Mouse (Mus musculus) forebrain, embryonic 13.5 days (tissue): Measurements from ENCODE around the gene Pyy. TPM values are rescaled to one million over a fixed set of nuclear protein-coding genes. Genes with fewer than 3 reads are reported as not detected.

Experiments used
- ATAC-seq: fragments of 200-750 bp; cut with Nextera tagmentation; 2 replicates; pipeline ENCODE4 v1.8.0; 2017
- H3K27ac ChIP-seq: fragments of 300-500 bp; sonication (generic); 2 replicates; pipeline ENCODE4 v1.5.1; 2015; ENCODE audit warnings: inconsistent platforms, mild to moderate bottlenecking, moderate library complexity
- H3K27me3 ChIP-seq: fragments of 300-500 bp; sonication (generic); 2 replicates; pipeline ENCODE4 v1.6.1; 2015; ENCODE audit warnings: mild to moderate bottlenecking, inconsistent platforms
- H3K36me3 ChIP-seq: fragments of 300-500 bp; sonication (generic); 2 replicates; pipeline ENCODE4 v1.6.1; 2015; ENCODE audit warnings: mild to moderate bottlenecking, inconsistent platforms; ENCODE audit not compliant: poor library complexity, severe bottlenecking
- H3K4me1 ChIP-seq: fragments of 300-500 bp; sonication (generic); 2 replicates; pipeline ENCODE4 v1.6.1; 2015; ENCODE audit warnings: inconsistent platforms
- H3K4me2 ChIP-seq: fragments of 300-500 bp; sonication (generic); 2 replicates; pipeline ENCODE4 v1.6.1; 2015; ENCODE audit warnings: inconsistent platforms, mild to moderate bottlenecking, moderate library complexity
- H3K4me3 ChIP-seq: fragments of 300-500 bp; sonication (generic); 2 replicates; pipeline ENCODE4 v1.5.1; 2015; ENCODE audit warnings: mild to moderate bottlenecking, inconsistent platforms
- H3K9ac ChIP-seq: fragments of 300-500 bp; sonication (generic); 2 replicates; pipeline ENCODE4 v1.6.1; 2015; ENCODE audit warnings: mild to moderate bottlenecking, inconsistent platforms
- H3K9me3 ChIP-seq: fragments of 300-500 bp; sonication (generic); replicated peaks from 2 replicates; pipeline ENCODE4 v1.6.1; 2016; ENCODE audit warnings: inconsistent platforms
- WGBS: fragments of 180-500 bp; shearing (Covaris S2); methylation state at CpG from one replicate; pipeline ENCODE4 v1.1.7; 2015; 5-methylcytosine and 5-hydroxymethylcytosine counted together
- polyA plus RNA-seq: library from polyadenylated mRNA; unstranded; fragments of >200 nt; fragmentation: Nextera tagmentation; extraction: Ambion mirVana; gene quantifications from 2 replicates; pipeline ENCODE4 v1.2.1, GENCODE M21; 2015

The Pyy gene
- polyA plus RNA-seq, 1 experiment from 2014 or later: not detected

DNA sequence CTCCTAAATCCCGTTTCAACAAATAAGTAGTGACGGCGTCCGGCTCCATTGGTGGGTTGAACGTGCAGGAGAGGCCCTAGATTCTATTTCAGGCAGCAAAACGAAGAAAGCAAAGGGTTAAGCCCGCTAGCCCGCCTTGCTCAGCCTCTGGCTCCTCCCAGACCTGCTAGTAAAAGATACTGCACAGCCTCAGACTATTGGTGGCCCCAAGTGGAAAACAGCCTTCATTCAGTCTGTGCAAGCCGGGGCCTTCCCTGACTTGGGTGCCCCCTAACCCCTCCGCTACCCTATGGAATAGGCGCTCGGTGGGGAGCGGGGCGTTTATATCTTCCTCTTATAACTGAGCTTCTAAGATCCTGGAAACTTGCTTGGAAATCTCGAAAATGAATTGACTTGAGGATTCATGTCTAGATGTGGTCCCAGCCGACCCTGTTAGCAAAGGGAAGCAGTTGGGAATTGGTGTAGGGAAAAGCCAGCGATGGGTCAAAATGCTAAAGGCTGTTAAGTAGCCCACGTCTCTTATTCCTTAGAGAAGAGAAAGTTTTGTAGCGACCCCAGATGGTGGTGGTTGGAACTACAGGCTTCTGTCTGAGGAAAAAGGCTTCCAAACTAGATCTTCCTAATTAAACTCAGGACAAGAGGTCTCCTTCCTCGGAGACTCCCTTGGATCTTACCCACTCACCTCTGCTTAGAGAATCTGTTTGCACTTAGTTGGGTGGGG is 18.4 kb downstream of the Pyy start:
- peak overlapping the region; percentile 85 for H3K4me2 ChIP-seq
- under 1% methylated on average over 20 of the region's 20 CpGs for WGBS
- H3K4me1 ChIP-seq: peaks cover 38% of the 10 kb centered on the region
- H3K36me3 ChIP-seq: peaks cover 5% of the 10 kb centered on the region
- peak overlapping the region; percentile 84 for H3K9ac ChIP-seq
- peak; percentile 54 for ATAC-seq
- H3K9me3 ChIP-seq: no peaks in the 10 kb centered on the region
- H3K27ac ChIP-seq: peak overlapping the region; percentile 99
- peak overlapping the region; percentile 78 for H3K4me3 ChIP-seq
- H3K27me3 ChIP-seq: no peaks in the 10 kb centered on the region

- Histone ChIP-seq H3K4me1 (peaks cover 40% of the 10 kb centered on the region), H3K27ac (peak within 1 kb of the TSS; percentile 99), H3K36me3 (peaks cover 14% of the 10 kb centered on the region), H3K9me3 (no peaks in the 10 kb centered on the region), H3K9ac (peak within 1 kb of the TSS; percentile 84), H3K4me2 (peak within 1 kb of the TSS; percentile 85), H3K27me3 (no peaks in the 10 kb centered on the region), H3K4me3 (peak within 1 kb of the TSS; percentile 78)
- under 1% methylated on average over 47 of the region's 49 CpGs for WGBS
- peak; percentile 63 for ATAC-seq
These were observed 19.4 kb downstream of the Pyy start, which contains the start of gene Mpp2 for GRCm38 (mm10) chr11:102087931-102088898. Gene Mpp2 (minus strand): TSS chr11:102088515.

DNA sequence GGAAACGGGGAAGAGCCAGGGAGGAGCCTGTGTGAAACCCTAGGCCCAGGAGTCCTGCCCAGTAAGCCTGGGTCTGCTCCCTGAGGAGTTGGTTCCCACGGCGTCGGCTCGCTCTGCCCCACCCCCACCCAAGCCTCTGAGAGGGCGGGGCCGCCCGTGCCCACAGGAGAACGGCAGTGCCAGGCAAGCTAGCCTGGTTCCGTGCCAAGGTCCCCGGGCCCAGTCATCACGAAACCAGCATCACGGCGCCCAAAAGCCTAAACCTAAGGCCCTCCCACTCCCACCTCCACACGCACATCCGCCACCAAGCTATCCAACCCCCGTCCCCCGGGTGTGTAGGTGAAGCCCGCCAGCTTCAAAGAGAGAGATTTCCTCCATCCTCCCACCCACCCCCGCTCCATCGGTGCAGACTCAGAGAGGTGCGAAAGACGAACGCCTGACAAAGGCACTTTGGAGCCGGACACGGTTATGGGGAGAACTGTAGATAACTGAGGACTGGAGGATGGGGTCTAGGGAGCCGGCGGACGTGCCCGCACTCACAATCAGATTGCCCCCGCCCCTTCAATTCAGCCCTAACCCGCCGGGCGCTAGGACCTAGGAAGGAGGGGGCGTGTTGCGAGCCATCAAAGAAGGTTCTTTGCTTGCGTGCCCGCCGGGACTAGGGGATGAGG is 20.4 kb downstream of the Pyy start:
- H3K27me3 ChIP-seq: no peaks in the 10 kb centered on the region
- ATAC-seq: peak; percentile 85
- under 1% methylated on average over 38 of the region's 39 CpGs for WGBS
- peak overlapping the region; percentile 78 for H3K4me3 ChIP-seq
- H3K4me2 ChIP-seq: peak overlapping the region; percentile 85
- H3K9me3 ChIP-seq: no peaks in the 10 kb centered on the region
- H3K27ac ChIP-seq: peak overlapping the region; percentile 99
- H3K36me3 ChIP-seq: peaks cover 17% of the 10 kb centered on the region
- peak overlapping the region; percentile 84 for H3K9ac ChIP-seq
- H3K4me1 ChIP-seq: peaks cover 50% of the 10 kb centered on the region

- Histone ChIP-seq H3K27ac (peak overlapping the region; percentile 99), H3K36me3 (peaks cover 17% of the 10 kb centered on the region), H3K4me3 (peak overlapping the region; percentile 78), H3K9ac (peak overlapping the region; percentile 84), H3K9me3 (no peaks in the 10 kb centered on the region), H3K27me3 (no peaks in the 10 kb centered on the region), H3K4me1 (peaks cover 59% of the 10 kb centered on the region), H3K4me2 (peak overlapping the region; percentile 85)
- ATAC-seq: no peak
- 0% methylated on average over 3 of the region's 3 CpGs for WGBS
These were observed 21.3 kb downstream of the Pyy start for GRCm38 (mm10) chr11:102086331-102086730.

DNA sequence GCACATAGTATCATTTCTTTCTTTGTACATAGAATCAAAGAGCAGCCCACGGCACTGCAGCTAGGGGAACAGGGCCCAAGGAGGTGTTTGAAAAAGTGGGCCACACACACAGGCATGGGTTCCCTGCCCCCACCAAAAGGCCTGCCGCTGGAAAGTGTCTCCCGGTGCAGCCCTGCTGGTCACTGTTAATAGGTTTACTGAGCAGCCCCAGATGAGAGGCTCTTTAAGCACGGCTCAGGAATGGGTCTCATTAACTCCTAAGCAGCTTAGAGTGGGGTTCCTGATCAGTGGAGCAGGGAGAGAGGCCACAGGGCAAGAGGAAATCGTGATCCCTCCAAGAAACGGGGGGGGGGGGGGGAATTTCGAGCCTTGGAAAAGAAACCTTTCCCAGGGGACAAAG is 23.5 kb downstream of the Pyy start:
- no peak overlapping the region for H3K9ac ChIP-seq
- no peak for ATAC-seq
- H3K27me3 ChIP-seq: no peaks in the 10 kb centered on the region
- H3K4me3 ChIP-seq: no peak overlapping the region
- WGBS: 9% methylated on average over 7 of the region's 7 CpGs
- no peaks in the 10 kb centered on the region for H3K9me3 ChIP-seq
- no peak overlapping the region for H3K27ac ChIP-seq
- peaks cover 29% of the 10 kb centered on the region for H3K36me3 ChIP-seq
- H3K4me1 ChIP-seq: peaks cover 56% of the 10 kb centered on the region
- no peak overlapping the region for H3K4me2 ChIP-seq

DNA sequence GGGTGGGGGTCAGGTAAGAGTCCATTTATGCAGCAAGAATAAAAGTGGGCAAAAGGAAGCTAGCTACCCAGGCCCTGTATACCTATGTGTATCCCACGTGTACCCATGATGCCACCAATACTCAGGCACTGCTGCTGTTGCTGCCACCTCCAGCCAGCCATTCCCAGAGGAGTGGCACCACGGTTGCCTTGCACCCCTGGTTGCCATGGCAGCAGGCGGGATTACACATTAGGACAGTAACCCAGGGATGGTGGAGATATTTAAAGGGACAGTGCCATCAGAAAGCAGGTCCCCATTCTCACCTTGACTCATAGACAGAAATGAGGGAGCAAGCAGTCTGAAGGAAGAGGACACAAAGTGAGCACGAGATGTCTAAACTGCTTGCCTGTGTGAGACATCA is 24.4 kb downstream of the Pyy start:
- Histone ChIP-seq H3K27me3 (no peaks in the 10 kb centered on the region), H3K4me2 (peak overlapping the region; percentile 87), H3K36me3 (peaks cover 39% of the 10 kb centered on the region), H3K9me3 (no peaks in the 10 kb centered on the region), H3K27ac (no peak overlapping the region), H3K4me3 (no peak overlapping the region), H3K4me1 (peaks cover 50% of the 10 kb centered on the region), H3K9ac (no peak overlapping the region)
- 46% methylated on average over 4 of the region's 4 CpGs for WGBS
- ATAC-seq: no peak

DNA sequence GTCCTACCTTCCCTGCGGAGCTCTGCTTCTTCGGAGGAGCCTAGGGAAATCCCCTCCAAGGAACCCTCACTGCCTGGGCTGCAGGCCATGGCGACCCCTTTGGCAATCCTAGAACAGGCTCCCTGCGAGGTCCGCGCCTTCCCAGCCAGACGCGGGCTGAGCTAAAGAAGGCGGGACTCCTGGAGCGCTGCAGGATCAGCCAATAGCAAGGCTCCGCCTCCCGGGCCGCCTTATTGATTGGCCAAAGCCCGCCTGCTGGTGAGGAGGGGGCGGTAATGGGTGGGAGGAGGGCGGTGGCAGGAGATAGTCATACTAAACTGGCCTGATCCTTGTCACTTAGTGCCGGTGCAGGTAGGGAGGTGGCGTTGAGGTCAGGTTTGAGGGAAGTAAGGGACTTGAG is 25.3 kb downstream of the Pyy start:
- Histone ChIP-seq H3K4me3 (peak overlapping the region; percentile 41), H3K4me1 (peaks cover 50% of the 10 kb centered on the region), H3K9ac (peak overlapping the region; percentile 65), H3K27ac (no peak overlapping the region; the same call in 1 of the 2 replicates), H3K27me3 (no peaks in the 10 kb centered on the region), H3K36me3 (peaks cover 45% of the 10 kb centered on the region), H3K9me3 (no peaks in the 10 kb centered on the region), H3K4me2 (peak overlapping the region; percentile 87)
- ATAC-seq: peak; percentile 85
- under 1% methylated on average over 18 of the region's 18 CpGs for WGBS

- no peak overlapping the region for H3K4me3 ChIP-seq
- H3K27me3 ChIP-seq: no peaks in the 10 kb centered on the region
- H3K9me3 ChIP-seq: no peaks in the 10 kb centered on the region
- peaks cover 46% of the 10 kb centered on the region for H3K36me3 ChIP-seq
- no peak overlapping the region for H3K4me2 ChIP-seq
- no peak overlapping the region for H3K27ac ChIP-seq
- H3K4me1 ChIP-seq: peaks cover 17% of the 10 kb centered on the region; the same call in 1 of the 2 replicates
- no peak for ATAC-seq
- no peak overlapping the region for H3K9ac ChIP-seq
- 83% methylated on average over 14 of the region's 14 CpGs for whole genome bisulfite sequencing
These were observed 33.9 kb downstream of the Pyy start for GRCm38 (mm10) chr11:102073722-102074121.

- Histone ChIP-seq H3K27ac (no peak overlapping the region), H3K4me3 (no peak overlapping the region), H3K4me2 (no peak overlapping the region), H3K27me3 (no peaks in the 10 kb centered on the region), H3K4me1 (peaks cover 17% of the 10 kb centered on the region; the same call in 1 of the 2 replicates), H3K36me3 (peaks cover 39% of the 10 kb centered on the region), H3K9ac (no peak overlapping the region), H3K9me3 (no peaks in the 10 kb centered on the region)
- 88% methylated on average over 5 of the region's 5 CpGs for WGBS
- no peak for ATAC-seq
These were observed 34.9 kb downstream of the Pyy start for GRCm38 (mm10) chr11:102072729-102073128.

GRCm38 (mm10) chr11:102070426-102070825 is 37.2 kb downstream of the Pyy start:
- peak overlapping the region; percentile 37; the same call in 1 of the 2 replicates for H3K27ac ChIP-seq
- peaks cover 18% of the 10 kb centered on the region; the same call in 1 of the 2 replicates for H3K36me3 ChIP-seq
- WGBS: 6% methylated on average over 9 of the region's 13 CpGs
- H3K4me1 ChIP-seq: peaks cover 17% of the 10 kb centered on the region; the same call in 1 of the 2 replicates
- H3K27me3 ChIP-seq: no peaks in the 10 kb centered on the region
- peak overlapping the region; percentile 28; the same call in 1 of the 2 replicates for H3K9ac ChIP-seq
- ATAC-seq: no peak
- no peak overlapping the region for H3K4me3 ChIP-seq
- peak overlapping the region; percentile 30 for H3K4me2 ChIP-seq
- no peaks in the 10 kb centered on the region for H3K9me3 ChIP-seq

DNA sequence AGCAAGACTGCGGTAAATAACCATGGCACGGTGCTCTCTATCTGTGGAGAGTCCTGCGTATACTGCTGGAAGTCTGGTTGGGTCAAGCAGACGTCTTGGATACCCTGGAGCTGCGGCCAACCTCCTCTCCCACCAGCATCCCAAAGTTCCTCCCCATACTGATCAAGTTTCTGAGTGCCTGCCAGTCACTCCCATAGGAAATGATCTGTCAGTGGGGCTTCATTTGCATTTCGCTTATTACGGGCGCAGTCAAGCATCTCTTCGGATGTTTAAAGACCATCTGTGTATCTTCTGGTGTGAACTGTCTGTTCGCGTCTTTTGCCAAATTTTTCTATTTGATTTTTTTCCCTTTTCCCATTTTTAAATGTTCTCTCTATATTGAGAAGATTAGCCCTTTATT is 38.0 kb downstream of the Pyy start:
- no peak overlapping the region for H3K27ac ChIP-seq

More for the DNA sequence above, 38.0 kb downstream of the Pyy start:
- H3K9me3 ChIP-seq: no peaks in the 10 kb centered on the region
- no peak overlapping the region for H3K4me3 ChIP-seq
- H3K4me1 ChIP-seq: peaks cover 17% of the 10 kb centered on the region; the same call in 1 of the 2 replicates
- H3K27me3 ChIP-seq: no peaks in the 10 kb centered on the region
- no peak overlapping the region for H3K9ac ChIP-seq
- WGBS: 62% methylated on average over 11 of the region's 11 CpGs
- H3K36me3 ChIP-seq: peaks cover 11% of the 10 kb centered on the region; the same call in 1 of the 2 replicates
- no peak overlapping the region for H3K4me2 ChIP-seq
- no peak; the same call in 1 of the 2 replicates for ATAC-seq
